Mouse (Mus musculus): ENCODE data around the gene Atp5l. TPM values are rescaled to one million over a fixed set of nuclear protein-coding genes. Genes with fewer than 3 reads are reported as not detected.

Gene Atp5l
- polyA plus RNA-seq, 1 experiment from 2014 or later = 1,071 TPM

GRCm38 (mm10) chr9:44877686-44878085 is 42.9 kb downstream of the Atp5l start:
- Histone ChIP-seq H3K27me3 (ENCODE audit: control insufficient read depth, insufficient read depth, low read length) (no peaks in the 10 kb centered on the region), H3K4me1 (replicated peaks; ENCODE audit: control insufficient read depth, insufficient read depth) (peaks cover 4% of the 10 kb centered on the region; the same call in 1 of the 2 replicates), H3K36me3 (ENCODE audit: control insufficient read depth, insufficient read depth, low read length) (no peaks in the 10 kb centered on the region), H3K9ac (ENCODE audit: low read length) (no peak overlapping the region), H3K27ac (replicated peaks) (no peak overlapping the region), H3K4me2 (replicated peaks; ENCODE audit: low read depth) (no peak overlapping the region), H3K4me3 (ENCODE audit: low read depth, low read length) (no peak overlapping the region), H3K9me3 (ENCODE audit: control insufficient read depth, low read length) (no peaks in the 10 kb centered on the region)
- ATAC-seq (ENCODE audit: low FRiP score, low TSS enrichment) (no peak), DNase-seq (ENCODE audit: low spot score) (no peak)
- no peak for TF ChIP-seq EP300 (optimal IDR thresholded peaks at IDR 0.05)
- no peak for TF ChIP-seq CTCF (IDR thresholded peaks at IDR 0.05; ENCODE audit: low read depth)
- WGBS = 66% methylated on average over 7 of the region's 7 CpGs

GRCm38 (mm10) chr9:44875476-44875875 is 45.1 kb downstream of the Atp5l start:
- H3K4me3 ChIP-seq (ENCODE audit: low read depth, low read length) = no peak overlapping the region
- H3K27ac ChIP-seq (replicated peaks) = no peak overlapping the region
- no peak for ATAC-seq (ENCODE audit: low FRiP score, low TSS enrichment)
- H3K4me1 ChIP-seq (replicated peaks; ENCODE audit: control insufficient read depth, insufficient read depth) = peaks cover 4% of the 10 kb centered on the region; the same call in 1 of the 2 replicates
- no peak overlapping the region for H3K9ac ChIP-seq (ENCODE audit: low read length)
- no peak for DNase-seq (ENCODE audit: low spot score)
- no peak for TF ChIP-seq EP300 (optimal IDR thresholded peaks at IDR 0.05)
- no peaks in the 10 kb centered on the region for H3K27me3 ChIP-seq (ENCODE audit: control insufficient read depth, insufficient read depth, low read length)
- 68% methylated on average over 7 of the region's 7 CpGs for whole genome bisulfite sequencing
- no peaks in the 10 kb centered on the region for H3K36me3 ChIP-seq (ENCODE audit: control insufficient read depth, insufficient read depth, low read length)
- no peaks in the 10 kb centered on the region for H3K9me3 ChIP-seq (ENCODE audit: control insufficient read depth, low read length)
- H3K4me2 ChIP-seq (replicated peaks; ENCODE audit: low read depth) = no peak overlapping the region

- no peak overlapping the region for H3K4me3 ChIP-seq (ENCODE audit: low read depth, low read length)
- H3K27me3 ChIP-seq (ENCODE audit: control insufficient read depth, insufficient read depth, low read length) = no peaks in the 10 kb centered on the region
- no peak overlapping the region for H3K4me2 ChIP-seq (replicated peaks; ENCODE audit: low read depth)
- ATAC-seq (ENCODE audit: low FRiP score, low TSS enrichment) (no peak), DNase-seq (ENCODE audit: low spot score) (no peak)
- H3K9me3 ChIP-seq (ENCODE audit: control insufficient read depth, low read length) = no peaks in the 10 kb centered on the region
- no peak overlapping the region for H3K27ac ChIP-seq (replicated peaks)
- no peak for TF ChIP-seq EP300 (optimal IDR thresholded peaks at IDR 0.05)
- TF ChIP-seq CTCF (IDR thresholded peaks at IDR 0.05; ENCODE audit: low read depth) = no peak
- no peak overlapping the region for H3K9ac ChIP-seq (ENCODE audit: low read length)
- no peaks in the 10 kb centered on the region for H3K36me3 ChIP-seq (ENCODE audit: control insufficient read depth, insufficient read depth, low read length)
- peaks cover 4% of the 10 kb centered on the region; the same call in 1 of the 2 replicates for H3K4me1 ChIP-seq (replicated peaks; ENCODE audit: control insufficient read depth, insufficient read depth)
Observed at GRCm38 (mm10) chr9:44874198-44874597, 46.3 kb downstream of the Atp5l start.

- no peaks in the 10 kb centered on the region for H3K9me3 ChIP-seq (ENCODE audit: control insufficient read depth, low read length)
- no peak overlapping the region for H3K4me2 ChIP-seq (replicated peaks; ENCODE audit: low read depth)
- no peak overlapping the region for H3K27ac ChIP-seq (replicated peaks)
Observed at GRCm38 (mm10) chr9:44873665-44874064, 46.9 kb downstream of the Atp5l start.

GRCm38 (mm10) chr9:44868336-44869094 is 52.0 kb downstream of the Atp5l start:
- no peaks in the 10 kb centered on the region for H3K9me3 ChIP-seq (ENCODE audit: control insufficient read depth, low read length)
- ATAC-seq (ENCODE audit: low FRiP score, low TSS enrichment) = no peak
- WGBS = 75% methylated on average over 13 of the region's 13 CpGs

More at GRCm38 (mm10) chr9:44873665-44874064, 46.9 kb downstream of the Atp5l start:
- no peaks in the 10 kb centered on the region for H3K27me3 ChIP-seq (ENCODE audit: control insufficient read depth, insufficient read depth, low read length)
- TF ChIP-seq EP300 (optimal IDR thresholded peaks at IDR 0.05) (no peak), CTCF (IDR thresholded peaks at IDR 0.05; ENCODE audit: low read depth) (no peak)
- no peak for DNase-seq (ENCODE audit: low spot score)
- 36% methylated on average over 5 of the region's 5 CpGs for WGBS
- no peak for ATAC-seq (ENCODE audit: low FRiP score, low TSS enrichment)
- H3K36me3 ChIP-seq (ENCODE audit: control insufficient read depth, insufficient read depth, low read length) = no peaks in the 10 kb centered on the region
- H3K4me1 ChIP-seq (replicated peaks; ENCODE audit: control insufficient read depth, insufficient read depth) = peaks cover 4% of the 10 kb centered on the region; the same call in 1 of the 2 replicates
- no peak overlapping the region for H3K9ac ChIP-seq (ENCODE audit: low read length)
- H3K4me3 ChIP-seq (ENCODE audit: low read depth, low read length) = no peak overlapping the region

GRCm38 (mm10) chr9:44867664-44868063 is 52.9 kb downstream of the Atp5l start:
- Histone ChIP-seq H3K4me1 (replicated peaks; ENCODE audit: control insufficient read depth, insufficient read depth) (no peaks in the 10 kb centered on the region), H3K4me3 (ENCODE audit: low read depth, low read length) (no peak overlapping the region), H3K27me3 (ENCODE audit: control insufficient read depth, insufficient read depth, low read length) (no peaks in the 10 kb centered on the region), H3K27ac (replicated peaks) (no peak overlapping the region), H3K9me3 (ENCODE audit: control insufficient read depth, low read length) (no peaks in the 10 kb centered on the region), H3K36me3 (ENCODE audit: control insufficient read depth, insufficient read depth, low read length) (peaks cover 4% of the 10 kb centered on the region; the same call in 1 of the 2 replicates), H3K4me2 (replicated peaks; ENCODE audit: low read depth) (no peak overlapping the region), H3K9ac (ENCODE audit: low read length) (no peak overlapping the region)
- WGBS = 75% methylated on average over 3 of the region's 3 CpGs
- no peak for TF ChIP-seq CTCF (IDR thresholded peaks at IDR 0.05; ENCODE audit: low read depth)
- TF ChIP-seq EP300 (optimal IDR thresholded peaks at IDR 0.05) = no peak
- no peak for ATAC-seq (ENCODE audit: low FRiP score, low TSS enrichment)
- DNase-seq (ENCODE audit: low spot score) = no peak

More at GRCm38 (mm10) chr9:44868336-44869094, 52.0 kb downstream of the Atp5l start:
- TF ChIP-seq EP300 (optimal IDR thresholded peaks at IDR 0.05) = no peak
- no peak for TF ChIP-seq CTCF (IDR thresholded peaks at IDR 0.05; ENCODE audit: low read depth)
- H3K27ac ChIP-seq (replicated peaks) = no peak overlapping the region
- H3K27me3 ChIP-seq (ENCODE audit: control insufficient read depth, insufficient read depth, low read length) = no peaks in the 10 kb centered on the region
- H3K9ac ChIP-seq (ENCODE audit: low read length) = no peak overlapping the region
- peaks cover 4% of the 10 kb centered on the region; the same call in 1 of the 2 replicates for H3K36me3 ChIP-seq (ENCODE audit: control insufficient read depth, insufficient read depth, low read length)
- no peaks in the 10 kb centered on the region for H3K4me1 ChIP-seq (replicated peaks; ENCODE audit: control insufficient read depth, insufficient read depth)
- no peak overlapping the region for H3K4me3 ChIP-seq (ENCODE audit: low read depth, low read length)
- H3K4me2 ChIP-seq (replicated peaks; ENCODE audit: low read depth) = no peak overlapping the region
- no peak for DNase-seq (ENCODE audit: low spot score)

Measured in stomach, postnatal 0 days (tissue).